Mouse (Mus musculus) liver, adult (tissue): ENCODE measurements around the gene Gpr82.

ENCODE experiments used
- GATA4 ChIP-seq: IDR thresholded peaks from 2 replicates; pipeline ENCODE4 v1.6.1; 2014; ENCODE audit warnings: mild to moderate bottlenecking, low read length; ENCODE audit not compliant: insufficient replicate concordance

Gene Gpr82

GRCm38 (mm10) chrX:13661063-13661462 lies at the start of gene Gpr82:
Gene Gpr82 (plus strand): TSS chrX:13661363.
- no peak for TF ChIP-seq GATA4

GRCm38 (mm10) chrX:13612115-13612514 lies 49.0 kb upstream of the Gpr82 start:
- TF ChIP-seq GATA4: no peak

GRCm38 (mm10) chrX:13616726-13617125 lies 44.4 kb upstream of the Gpr82 start:
- TF ChIP-seq GATA4: no peak

- no peak for TF ChIP-seq GATA4
Measured at GRCm38 (mm10) chrX:13617294-13617693, 43.9 kb upstream of the Gpr82 start.

GRCm38 (mm10) chrX:13618476-13618875 lies 42.7 kb upstream of the Gpr82 start:
- TF ChIP-seq GATA4: no peak

- TF ChIP-seq GATA4: no peak
Measured at GRCm38 (mm10) chrX:13621473-13621872, 39.7 kb upstream of the Gpr82 start.

GRCm38 (mm10) chrX:13622654-13623053 lies 38.5 kb upstream of the Gpr82 start:
- TF ChIP-seq GATA4: no peak

- no peak for TF ChIP-seq GATA4
Measured at GRCm38 (mm10) chrX:13631599-13632283, 29.4 kb upstream of the Gpr82 start, which contains the start of gene Gpr34. Gene Gpr34 (plus strand): TSS chrX:13632089.

GRCm38 (mm10) chrX:13636398-13636797 lies 24.8 kb upstream of the Gpr82 start:
- no peak for TF ChIP-seq GATA4

GRCm38 (mm10) chrX:13638894-13639293 lies 22.3 kb upstream of the Gpr82 start:
- TF ChIP-seq GATA4: no peak

GRCm38 (mm10) chrX:13651889-13652288 lies 9.3 kb upstream of the Gpr82 start:
- no peak for TF ChIP-seq GATA4

- no peak for TF ChIP-seq GATA4
Measured at GRCm38 (mm10) chrX:13652291-13652690, 8.9 kb upstream of the Gpr82 start.

GRCm38 (mm10) chrX:13655005-13655421 lies 6.2 kb upstream of the Gpr82 start:
- TF ChIP-seq GATA4: no peak

- no peak for TF ChIP-seq GATA4
Measured at GRCm38 (mm10) chrX:13655906-13656305, 5.3 kb upstream of the Gpr82 start.

GRCm38 (mm10) chrX:13656721-13657120 lies 4.4 kb upstream of the Gpr82 start:
- TF ChIP-seq GATA4: no peak

GRCm38 (mm10) chrX:13658616-13659140 lies 2.5 kb upstream of the Gpr82 start:
- TF ChIP-seq GATA4: no peak
